Mouse (Mus musculus): ENCODE measurements around the gene Phldb2.

Phldb2 gene

GRCm38 (mm10) chr16:45953394-45953793 is at the start of gene Phldb2:
Gene Phldb2 (minus strand): TSS chr16:45953598.
- no peak for DNase-seq (ENCODE audit: low spot score in 2 of 2)

- no peak for DNase-seq (ENCODE audit: low spot score in 2 of 2)
These were observed 48.3 kb upstream of the Phldb2 start for GRCm38 (mm10) chr16:46001550-46002166.

- DNase-seq (ENCODE audit: low spot score in 2 of 2) = no peak
These were observed 47.6 kb upstream of the Phldb2 start for GRCm38 (mm10) chr16:46000976-46001375.

GRCm38 (mm10) chr16:45999374-46000191 is 46.2 kb upstream of the Phldb2 start:
- DNase-seq (ENCODE audit: low spot score in 2 of 2) = no peak

- no peak for DNase-seq (ENCODE audit: low spot score in 2 of 2)
These were observed 44.8 kb upstream of the Phldb2 start for GRCm38 (mm10) chr16:45998231-45998630.

GRCm38 (mm10) chr16:45990901-45991676 is 37.7 kb upstream of the Phldb2 start:
- DNase-seq (ENCODE audit: low spot score in 2 of 2) = peak in 1 of 2 experiments; percentile 16

- no peak for DNase-seq (ENCODE audit: low spot score in 2 of 2)
These were observed 32.8 kb upstream of the Phldb2 start for GRCm38 (mm10) chr16:45986236-45986635.

GRCm38 (mm10) chr16:45984610-45985606 is 31.5 kb upstream of the Phldb2 start:
- no peak for DNase-seq (ENCODE audit: low spot score in 2 of 2)

GRCm38 (mm10) chr16:45976251-45976650 is 22.9 kb upstream of the Phldb2 start:
- DNase-seq (ENCODE audit: low spot score in 2 of 2) = no peak

- DNase-seq (ENCODE audit: low spot score in 2 of 2) = peak; percentile 12 to 22
These were observed 20.7 kb upstream of the Phldb2 start for GRCm38 (mm10) chr16:45973959-45974686.

GRCm38 (mm10) chr16:45970187-45970586 is 16.8 kb upstream of the Phldb2 start:
- no peak for DNase-seq (ENCODE audit: low spot score in 2 of 2)

- no peak for DNase-seq (ENCODE audit: low spot score in 2 of 2)
These were observed 15.3 kb upstream of the Phldb2 start for GRCm38 (mm10) chr16:45968716-45969115.

GRCm38 (mm10) chr16:45967471-45967870 is 14.1 kb upstream of the Phldb2 start:
- peak; percentile 10 to 62 for DNase-seq (ENCODE audit: low spot score in 2 of 2)

GRCm38 (mm10) chr16:45966604-45967003 is 13.2 kb upstream of the Phldb2 start:
- no peak for DNase-seq (ENCODE audit: low spot score in 2 of 2)

GRCm38 (mm10) chr16:45964777-45965176 is 11.4 kb upstream of the Phldb2 start:
- no peak for DNase-seq (ENCODE audit: low spot score in 2 of 2)

GRCm38 (mm10) chr16:45963837-45964236 is 10.4 kb upstream of the Phldb2 start:
- no peak for DNase-seq (ENCODE audit: low spot score in 2 of 2)

- no peak for DNase-seq (ENCODE audit: low spot score in 2 of 2)
These were observed 9.7 kb upstream of the Phldb2 start for GRCm38 (mm10) chr16:45963088-45963487.

GRCm38 (mm10) chr16:45960978-45961377 is 7.6 kb upstream of the Phldb2 start:
- no peak for DNase-seq (ENCODE audit: low spot score in 2 of 2)

- DNase-seq (ENCODE audit: low spot score in 2 of 2) = no peak
These were observed 3.1 kb upstream of the Phldb2 start for GRCm38 (mm10) chr16:45956390-45956950.

- no peak for DNase-seq (ENCODE audit: low spot score in 2 of 2)
These were observed 897 bp downstream of the Phldb2 start for GRCm38 (mm10) chr16:45952501-45952900.

Data from thymus, postnatal 10 days (tissue).